Mouse (Mus musculus): ENCODE measurements around the gene Ndufs2.
A peak's percentile ranks its signal among the peaks of the same experiment; 100 is the strongest.

Ndufs2 gene

DNA sequence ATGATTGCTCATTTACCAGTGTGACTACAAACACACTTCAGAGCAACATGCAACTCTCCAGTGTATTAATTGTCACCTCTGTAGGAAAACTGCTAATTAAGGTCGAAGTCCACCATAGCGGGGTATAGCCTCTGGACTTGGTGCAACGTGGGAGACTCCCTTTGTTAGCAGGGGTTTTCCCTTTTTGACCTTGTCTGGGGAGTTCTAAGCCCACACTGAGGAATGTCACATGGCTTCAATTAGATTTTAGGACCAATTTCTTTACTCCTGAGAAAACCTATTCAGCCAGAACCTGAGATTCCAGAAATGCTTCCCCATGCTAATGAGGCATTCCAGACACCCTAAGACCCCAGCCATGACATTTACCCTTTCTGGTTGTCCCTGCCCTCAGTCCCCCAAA is 21.0 kb downstream of the Ndufs2 start:
- DNase-seq (ENCODE audit: low spot score) = no peak

DNA sequence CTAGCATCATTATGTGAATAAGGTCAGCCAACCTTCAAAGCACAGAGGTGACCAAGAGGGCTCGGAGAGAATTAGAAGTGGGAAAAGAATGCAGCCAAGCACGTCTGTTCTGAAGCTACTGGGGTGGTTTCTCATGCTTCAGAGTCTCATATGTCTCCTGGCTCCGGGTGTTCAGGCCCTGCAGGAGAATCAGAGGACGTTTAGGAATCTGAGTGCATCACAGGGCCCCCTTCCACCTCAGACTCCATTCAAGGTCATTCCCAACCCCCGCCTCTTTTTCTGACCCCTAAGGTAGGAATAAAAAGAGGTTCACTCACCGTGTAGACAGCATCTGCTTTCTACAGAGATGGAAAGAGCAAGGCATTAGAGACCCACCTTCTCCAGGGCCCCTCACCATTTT is 21.4 kb downstream of the Ndufs2 start:
- DNase-seq (ENCODE audit: low spot score) = no peak

DNA sequence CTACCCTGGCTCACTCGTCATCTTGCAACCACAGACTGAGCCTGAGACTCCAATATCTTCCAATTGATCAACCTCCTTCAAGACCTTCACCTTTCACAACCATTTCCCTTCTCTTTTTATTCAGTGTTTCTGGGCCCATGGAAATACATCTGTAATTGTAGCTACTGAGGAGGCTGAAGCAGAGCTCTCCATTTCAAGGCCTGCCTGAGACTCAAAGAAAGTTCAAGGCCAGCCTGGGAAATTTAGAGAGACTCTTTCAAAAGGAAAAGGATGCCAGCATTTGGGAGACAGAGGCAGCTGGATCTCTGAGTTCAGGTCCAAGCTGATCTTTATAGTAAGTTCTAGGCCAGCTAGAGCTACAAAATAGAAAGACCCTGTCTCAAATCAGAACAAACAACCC is 23.3 kb downstream of the Ndufs2 start:
- DNase-seq (ENCODE audit: low spot score) = no peak

DNA sequence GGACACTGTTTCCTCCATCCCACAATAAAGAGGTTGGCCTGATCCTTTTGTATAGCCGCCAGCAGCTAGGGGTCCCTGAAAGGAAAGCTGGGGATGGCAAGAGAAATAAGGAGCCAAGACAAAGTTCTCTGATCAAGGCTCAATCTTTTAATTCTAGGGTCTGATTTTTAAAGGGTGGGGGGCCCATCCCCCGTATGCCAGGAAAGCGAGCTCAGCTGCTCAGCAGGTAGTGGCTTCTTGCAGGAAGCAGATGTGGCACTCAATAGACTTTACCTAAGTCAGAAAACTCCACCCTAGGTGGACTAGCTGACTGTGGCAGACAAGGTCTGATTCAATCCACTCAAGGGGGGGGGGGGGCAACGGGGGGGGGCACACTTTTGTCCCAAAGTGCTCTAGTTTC is 24.4 kb downstream of the Ndufs2 start:
- DNase-seq (ENCODE audit: low spot score) = no peak

DNA sequence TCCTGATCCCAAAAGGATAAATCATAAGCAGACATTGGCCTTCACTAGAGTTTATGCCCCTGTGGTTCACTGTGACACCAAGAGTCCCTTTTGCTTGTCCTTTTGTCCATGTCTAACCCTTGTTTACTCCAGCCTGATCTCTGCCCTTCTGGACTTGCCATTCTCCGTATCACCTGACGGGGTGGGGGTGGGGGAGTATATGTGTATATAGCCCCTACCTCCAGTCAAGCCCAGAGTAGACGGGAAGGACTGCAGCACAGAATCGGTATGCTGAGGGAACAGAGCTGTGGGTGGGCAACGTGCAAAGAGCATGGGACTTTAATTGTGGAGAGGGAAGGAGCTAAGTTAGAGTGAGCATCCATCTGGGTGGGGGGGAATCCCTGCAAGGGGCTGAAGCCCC is 26.3 kb downstream of the Ndufs2 start, which contains the start of gene Apoa2:
Apoa2 (plus strand) TSS at position 198 of the 400 bp plus-strand sequence.
- DNase-seq (ENCODE audit: low spot score) = no peak

DNA sequence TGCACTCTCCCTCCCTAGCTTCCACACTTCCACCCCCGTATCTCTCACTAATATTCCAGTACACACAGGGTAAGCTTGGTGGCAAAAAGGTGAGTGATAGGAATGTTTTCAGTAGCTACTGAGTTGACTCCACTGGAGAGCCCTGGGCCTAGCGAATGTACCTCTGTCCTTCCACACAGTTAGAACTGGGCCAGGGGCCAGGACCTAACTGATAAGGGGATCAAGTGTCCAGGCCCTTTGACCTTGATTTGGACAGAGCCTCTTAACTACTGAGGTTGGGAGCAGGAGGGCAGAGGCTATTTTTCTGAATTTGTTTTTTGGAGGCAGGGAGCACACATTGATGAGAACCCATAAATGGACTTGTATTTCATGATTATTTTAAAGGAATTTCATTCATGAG is 27.4 kb downstream of the Ndufs2 start:
- DNase-seq (ENCODE audit: low spot score) = peak; percentile 38

DNA sequence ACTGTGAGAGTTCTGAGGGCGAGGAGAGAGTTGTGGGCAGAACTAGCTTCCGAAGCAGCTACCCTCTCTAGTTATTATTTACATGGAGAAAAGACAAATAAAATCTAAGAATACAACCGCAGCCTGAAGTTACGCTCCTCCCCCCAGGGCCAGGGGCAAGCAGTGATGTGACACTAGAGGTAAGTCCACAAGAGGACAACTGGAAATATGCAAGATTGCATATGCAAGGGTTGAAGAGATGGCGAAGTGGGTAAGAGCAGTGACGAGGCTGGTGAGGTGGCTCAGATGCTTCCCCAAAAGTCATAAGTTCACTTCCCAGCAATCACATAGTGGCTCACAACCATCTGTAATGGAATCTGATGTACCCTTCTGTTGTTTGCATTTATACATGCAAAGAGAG is 28.0 kb downstream of the Ndufs2 start:
- no peak for DNase-seq (ENCODE audit: low spot score)

DNA sequence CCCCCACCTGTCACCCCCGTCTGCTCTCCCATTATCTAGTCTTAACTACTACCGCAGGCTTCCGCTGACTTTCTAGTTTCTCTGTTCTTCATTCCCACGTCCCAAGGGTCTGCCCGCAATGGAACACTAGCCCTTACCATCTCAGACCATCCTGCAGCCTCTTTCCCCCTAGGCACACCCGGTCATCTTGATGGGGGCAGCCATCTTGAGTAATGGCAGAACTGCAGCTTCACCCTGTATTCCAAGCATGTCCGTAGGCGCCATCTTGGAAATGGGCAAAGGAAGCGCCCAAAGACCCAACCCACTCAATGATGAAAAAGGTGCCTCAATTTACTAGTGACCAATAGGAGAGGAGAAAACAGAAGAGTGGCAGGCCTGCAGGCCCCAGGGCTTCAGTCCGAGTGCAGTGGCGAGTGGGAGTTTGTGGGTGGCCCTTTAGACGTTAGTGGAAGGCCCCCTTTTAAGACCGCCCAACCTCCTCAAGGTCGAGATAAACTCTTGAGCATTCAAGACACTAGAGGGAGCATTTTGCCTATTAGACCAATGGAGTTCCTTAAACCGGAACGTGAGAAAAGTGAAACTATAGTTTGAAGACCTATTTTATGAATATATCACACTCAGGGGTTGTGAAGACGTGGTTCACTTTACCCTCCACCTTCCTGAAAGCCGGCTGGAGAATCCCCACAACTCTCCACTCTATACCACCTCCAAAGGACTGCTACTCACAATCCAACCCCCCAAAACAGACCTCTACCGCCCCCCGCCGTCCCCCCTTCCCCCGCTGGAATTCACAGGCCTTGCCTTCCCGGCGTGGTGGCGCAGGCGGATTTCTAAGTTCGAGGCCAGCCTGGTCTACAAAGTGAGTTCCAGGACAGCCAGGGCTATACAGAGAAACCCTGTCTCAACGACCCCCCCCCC is 28.7 kb downstream of the Ndufs2 start, which contains the start of gene Tomm40l:
Tomm40l (minus strand) TSS at position 277 of the 918 bp plus-strand sequence.
- DNase-seq (ENCODE audit: low spot score) = peak; percentile 83

DNA sequence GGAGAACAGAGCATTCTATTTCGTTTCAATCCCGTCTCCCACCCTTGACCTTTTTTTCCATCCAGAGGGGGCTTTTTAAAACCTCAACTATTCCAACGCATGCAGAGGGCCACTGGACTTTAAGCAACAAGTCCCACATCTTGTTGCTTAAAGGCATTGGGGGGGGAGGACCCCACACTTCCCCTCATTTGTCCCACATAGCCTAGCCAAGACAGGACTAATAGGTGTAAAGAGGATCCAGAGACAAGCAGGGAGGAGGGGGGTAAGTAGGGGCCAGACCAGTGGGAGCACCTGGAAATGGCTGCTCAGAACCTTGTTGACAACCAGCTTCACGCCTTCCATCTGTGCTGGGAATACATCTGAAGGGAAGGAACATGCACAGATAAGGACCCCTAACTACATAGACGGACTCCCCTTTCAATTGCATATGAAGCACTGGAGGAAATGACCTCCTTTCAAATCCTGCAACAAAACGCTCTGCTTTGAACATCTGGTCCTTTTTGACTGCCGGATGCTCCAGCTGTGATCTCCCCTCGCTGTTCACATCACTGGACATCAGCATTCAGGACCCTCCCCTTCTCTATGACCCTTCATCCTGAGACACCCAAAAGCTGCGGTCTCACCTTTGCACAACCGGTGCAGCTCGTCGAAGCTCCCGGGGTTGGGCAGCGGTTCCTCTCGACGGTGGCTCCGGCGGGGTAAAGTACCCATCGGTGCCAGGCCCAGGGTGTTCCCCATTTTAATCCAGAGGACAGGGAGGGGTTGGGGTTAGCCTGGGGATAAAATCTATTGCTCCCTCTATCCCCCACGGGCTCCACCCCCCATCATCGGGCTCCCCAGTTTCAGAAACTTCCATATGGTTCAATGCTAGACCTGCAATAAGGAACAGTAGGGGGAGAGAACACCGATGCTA is 29.7 kb downstream of the Ndufs2 start:
- DNase-seq (ENCODE audit: low spot score) = peak; percentile 28

DNA sequence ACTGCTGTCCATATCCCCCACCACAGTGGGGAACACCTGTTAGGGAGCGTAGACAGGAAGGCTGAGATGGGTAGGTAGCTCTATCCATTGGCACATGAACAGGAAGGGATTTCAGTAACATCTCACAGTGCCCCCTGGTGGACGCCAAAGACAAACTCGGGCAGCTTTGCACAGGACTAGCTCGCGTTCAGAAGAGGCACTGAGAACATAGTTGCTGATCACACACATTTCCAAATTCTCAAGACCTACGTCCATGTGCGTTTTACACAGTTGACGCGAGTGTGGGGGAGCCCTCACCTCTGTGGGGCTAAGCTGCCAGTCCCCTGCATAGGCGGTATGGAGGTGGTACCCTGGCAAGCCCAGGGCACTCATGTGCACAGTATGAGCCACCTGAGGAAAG is 30.3 kb downstream of the Ndufs2 start:
- peak; percentile 82 for DNase-seq (ENCODE audit: low spot score)

DNA sequence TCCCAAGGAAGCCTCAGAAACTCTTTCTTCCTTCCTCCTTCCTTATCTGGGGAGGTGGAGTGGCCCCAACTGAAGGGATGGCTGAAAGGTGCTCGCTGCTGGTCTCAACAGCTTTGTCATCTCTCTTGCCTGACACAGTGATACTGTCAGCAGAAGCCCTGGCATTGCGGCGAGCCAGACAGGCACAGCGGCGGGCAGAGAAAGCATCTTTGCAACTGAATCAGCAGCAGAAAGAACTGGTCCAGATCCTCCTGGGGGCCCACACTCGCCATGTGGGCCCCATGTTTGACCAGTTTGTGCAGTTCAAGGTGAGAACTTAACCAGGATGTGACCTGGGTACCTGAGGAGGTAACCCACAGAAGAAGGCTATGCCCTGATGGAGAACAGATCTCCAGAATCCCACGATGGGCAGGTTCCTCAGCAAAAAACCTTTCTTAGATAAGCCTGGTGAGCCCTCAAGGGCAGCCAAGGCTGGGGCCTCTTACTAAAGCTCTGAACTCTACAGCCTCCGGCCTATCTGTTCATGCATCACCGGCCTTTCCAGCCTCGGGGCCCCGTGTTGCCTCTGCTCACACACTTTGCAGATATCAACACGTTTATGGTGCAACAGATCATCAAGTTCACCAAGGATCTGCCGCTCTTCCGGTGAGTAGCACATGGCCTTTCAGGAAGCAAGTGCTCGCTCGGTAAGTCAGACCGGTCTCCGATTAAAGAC is 34.8 kb downstream of the Ndufs2 start:
- no peak for DNase-seq (ENCODE audit: low spot score)

DNA sequence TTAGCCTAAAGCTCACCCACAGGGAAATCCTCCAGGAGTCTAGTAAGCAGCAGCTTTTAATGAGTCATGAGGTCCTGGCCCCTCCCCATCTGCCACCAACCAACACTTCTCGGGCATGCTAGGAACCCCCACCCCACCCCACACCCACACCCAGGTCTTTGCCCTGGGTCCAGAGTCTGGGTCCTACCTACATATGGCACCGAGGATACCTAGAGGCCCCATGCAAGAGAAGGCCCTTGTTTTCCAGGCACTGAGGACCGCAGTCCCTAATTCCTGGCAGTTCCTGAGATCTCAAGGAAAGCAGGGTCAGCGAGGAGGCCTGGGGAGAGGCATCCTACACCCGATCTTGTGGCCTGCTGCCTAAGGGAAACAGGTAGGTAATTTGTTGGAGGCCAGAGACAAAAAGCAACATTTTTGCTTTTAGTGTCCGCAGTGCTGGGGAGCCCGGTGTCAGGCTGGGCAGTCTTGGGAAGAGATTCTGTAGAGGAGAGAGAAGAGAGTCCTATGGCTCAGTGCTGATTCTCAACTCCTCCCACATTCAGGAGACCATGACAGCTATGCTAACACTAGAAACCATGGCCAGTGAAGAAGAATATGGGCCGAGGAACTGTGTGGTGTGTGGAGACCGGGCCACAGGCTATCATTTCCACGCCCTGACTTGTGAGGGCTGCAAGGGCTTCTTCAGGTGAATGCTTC is 37.2 kb downstream of the Ndufs2 start, which contains the start of gene Nr1i3:
Nr1i3 (plus strand) TSS at position 170 of the 696 bp plus-strand sequence.
- DNase-seq (ENCODE audit: low spot score) = no peak

DNA sequence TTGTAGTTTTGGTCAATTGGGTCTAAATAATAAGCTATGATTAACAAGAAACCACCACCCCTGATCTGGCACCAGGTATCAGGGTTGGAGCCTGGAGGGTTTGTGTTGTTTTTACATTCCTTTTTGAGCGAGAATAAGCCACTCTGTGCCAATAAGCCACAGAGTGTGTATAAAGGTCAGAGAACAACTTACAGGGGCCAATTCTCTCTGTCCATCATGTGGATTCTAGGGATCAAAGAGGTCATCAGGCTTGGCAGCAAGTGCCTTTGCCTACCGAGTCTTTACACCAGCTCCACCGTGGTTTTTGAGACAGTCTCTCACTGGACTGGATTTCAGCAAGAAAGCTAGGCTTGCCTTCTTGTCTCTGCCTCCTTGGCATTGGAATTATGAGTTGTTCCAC is 38.3 kb downstream of the Ndufs2 start:
- DNase-seq (ENCODE audit: low spot score) = no peak

DNA sequence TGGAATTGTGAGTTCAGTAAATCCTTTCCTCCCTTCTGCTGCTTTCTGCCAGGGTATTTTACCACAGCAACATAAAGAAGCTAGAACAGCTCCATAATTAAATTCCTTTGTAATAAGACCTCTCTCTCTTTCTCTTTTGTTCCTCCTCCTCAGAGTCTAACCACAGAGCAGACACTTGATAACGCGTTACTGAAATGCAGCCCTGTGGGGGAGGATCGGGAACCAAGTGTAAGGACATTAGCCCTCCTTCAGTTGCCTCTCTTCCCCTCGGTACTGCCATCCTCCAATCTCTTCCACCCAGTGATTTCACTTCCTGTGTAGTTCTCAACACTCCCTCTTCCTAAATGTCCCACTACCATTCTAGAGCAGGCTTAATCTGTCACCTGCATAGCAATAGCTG is 41.8 kb downstream of the Ndufs2 start:
- DNase-seq (ENCODE audit: low spot score) = no peak

DNA sequence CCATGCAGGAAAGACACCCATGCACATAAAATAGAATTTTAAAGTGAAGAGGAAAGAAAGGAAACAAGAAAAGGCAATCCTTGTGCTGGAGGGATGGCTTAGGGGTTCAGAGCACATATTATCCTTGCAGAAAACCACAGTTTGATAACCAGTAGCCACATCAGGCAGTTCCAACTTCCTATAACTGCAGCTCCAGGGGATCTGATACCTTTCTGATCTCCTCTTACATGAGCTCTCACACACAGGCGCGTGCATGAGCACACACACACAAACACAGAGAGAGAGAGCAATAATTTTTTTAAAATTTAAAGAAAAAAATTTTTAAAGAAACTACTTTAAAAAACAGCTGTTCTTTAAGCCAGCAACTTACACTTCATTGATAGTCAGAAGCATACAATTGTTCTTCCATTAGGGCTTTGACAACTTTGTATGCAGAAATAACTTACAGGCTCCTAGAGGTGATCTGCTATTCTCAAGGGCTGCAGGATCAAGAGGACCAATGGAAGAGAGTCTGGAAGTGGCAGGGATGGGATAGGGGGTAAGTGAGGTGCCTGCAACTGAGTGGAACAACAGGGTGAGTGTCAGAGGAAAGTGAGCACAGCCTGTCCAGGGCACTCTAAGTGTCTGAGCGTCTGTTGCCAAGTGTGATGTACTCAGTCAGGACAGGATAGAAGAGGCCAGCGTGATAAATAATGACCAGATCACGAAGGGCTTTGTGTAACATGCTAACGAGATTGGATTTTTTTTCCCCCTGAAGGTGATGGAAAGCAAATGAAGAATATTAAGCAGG is 45.3 kb downstream of the Ndufs2 start:
- no peak for DNase-seq (ENCODE audit: low spot score)

DNA sequence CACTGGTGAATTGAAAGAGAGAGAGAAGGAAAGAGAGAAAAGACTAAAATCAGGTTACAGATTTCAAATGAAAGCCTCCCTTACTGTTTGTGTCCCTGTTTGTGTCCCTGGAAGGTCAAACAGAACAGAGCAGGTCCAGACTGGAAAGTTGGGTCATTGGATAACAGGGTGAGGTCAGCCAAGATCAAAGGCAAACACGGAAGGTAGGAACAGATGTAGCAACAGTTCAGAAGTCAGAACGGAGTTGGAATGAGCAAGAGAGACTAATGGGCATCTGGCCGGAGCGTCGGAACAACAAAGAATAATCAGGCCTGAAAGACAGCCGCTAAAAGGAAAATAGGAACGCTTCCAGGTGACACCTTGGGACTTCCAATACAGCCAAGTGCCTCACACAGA is 46.9 kb downstream of the Ndufs2 start:
- no peak for DNase-seq (ENCODE audit: low spot score)

DNA sequence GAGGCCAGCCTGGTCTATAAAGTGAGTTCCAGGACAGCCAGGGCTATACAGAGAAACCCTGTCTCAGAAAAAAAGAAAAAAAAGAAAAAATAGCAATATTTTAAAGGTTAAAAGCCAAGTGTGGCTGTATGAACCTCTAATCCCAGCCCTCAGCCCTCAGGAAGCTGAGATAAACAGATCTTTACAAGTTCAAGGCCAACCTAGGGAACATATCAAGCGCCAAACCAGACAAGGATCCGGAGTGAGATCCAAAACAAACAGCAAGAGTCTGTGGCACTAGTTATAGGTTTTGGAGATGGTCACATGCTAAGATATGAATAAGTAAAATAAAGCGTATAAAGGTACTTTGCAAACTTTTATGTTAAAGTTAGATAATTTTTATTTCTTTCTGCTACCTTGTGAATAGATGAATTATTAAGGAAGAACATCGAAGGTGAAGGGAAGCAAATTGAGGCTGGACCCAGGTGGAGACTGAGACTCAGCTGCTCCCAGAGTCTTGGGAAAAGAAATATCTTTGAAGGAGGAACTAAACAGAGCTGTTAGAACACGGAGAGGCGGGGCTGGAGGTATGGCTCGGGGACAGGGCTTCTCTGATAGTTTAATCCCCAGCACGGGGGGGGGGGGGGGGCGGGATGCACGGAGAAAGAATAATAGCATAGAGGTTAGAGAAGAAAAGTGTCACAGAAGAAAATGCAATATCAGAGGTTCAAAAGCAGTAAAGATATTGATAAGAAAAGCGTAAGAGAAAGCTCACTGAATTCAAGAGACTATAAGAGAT is 47.5 kb downstream of the Ndufs2 start:
- DNase-seq (ENCODE audit: low spot score) = no peak

DNA sequence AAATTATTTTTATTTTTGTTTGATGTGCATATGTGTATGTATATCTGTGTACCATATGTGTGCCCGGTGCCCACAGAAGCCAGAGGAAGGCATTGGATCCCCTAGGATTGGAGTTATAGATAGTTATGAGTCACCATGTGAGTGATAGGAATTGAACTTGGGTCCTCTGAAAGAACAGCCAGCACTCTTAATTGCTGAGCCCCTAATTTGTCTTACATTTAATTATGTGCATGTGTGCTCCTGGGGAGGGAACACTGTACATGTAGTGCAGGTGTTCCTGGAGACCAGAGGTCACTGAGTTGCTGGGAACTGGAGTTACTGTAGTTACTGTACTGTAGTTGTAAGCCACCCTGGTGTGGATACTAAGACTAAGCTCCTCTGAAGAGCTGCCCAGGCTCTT is 50.4 kb downstream of the Ndufs2 start:
- no peak for DNase-seq (ENCODE audit: low spot score)

DNA sequence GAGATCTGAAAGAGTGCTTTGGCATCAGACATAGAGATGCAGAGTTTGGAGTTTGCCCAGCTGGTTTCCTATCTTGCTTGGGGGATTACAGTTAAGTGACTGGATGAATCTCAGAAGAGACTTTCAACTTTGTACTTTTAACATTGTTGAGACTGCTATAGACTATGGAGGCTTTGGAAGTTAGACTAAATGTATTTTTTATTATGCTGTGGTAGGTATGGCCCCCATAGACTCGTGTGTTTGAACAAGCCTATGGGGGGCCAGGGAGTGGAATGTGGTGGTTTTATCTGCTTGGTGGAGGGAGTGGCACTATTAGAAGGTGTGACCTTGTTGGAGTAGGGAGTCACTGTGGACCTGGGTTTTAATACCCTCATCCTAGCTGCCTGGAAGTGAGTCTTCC is 51.7 kb downstream of the Ndufs2 start:
- no peak for DNase-seq (ENCODE audit: low spot score)

DNA sequence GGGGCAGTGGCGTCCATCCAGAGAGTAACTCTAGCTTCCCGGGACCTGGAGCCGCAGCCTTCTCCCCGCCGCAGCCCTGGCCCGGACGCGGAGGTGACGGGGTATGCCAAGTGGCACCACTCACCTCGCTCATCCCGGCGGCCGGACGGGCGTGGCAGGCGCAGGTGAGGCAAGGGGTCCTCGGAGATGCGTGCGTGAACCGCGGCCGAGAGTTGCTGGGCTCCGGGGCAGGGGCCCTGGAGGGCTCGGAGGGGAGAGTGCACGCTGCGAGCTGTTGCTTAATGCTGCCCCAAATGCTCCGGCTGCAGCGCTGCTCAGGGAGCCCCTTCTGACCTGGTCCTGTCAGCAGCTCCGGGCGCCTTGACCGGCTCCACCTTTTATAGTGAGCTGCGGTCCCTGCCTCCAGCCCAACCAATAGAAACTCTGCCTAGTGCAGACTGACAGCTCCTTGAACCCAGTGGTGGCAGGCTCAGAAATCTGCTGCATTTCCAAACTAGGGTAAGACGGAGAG is 55.2 kb downstream of the Ndufs2 start, which contains the start of gene Pcp4l1:
Pcp4l1 (minus strand) TSS at position 382 of the 511 bp plus-strand sequence.
- DNase-seq (ENCODE audit: low spot score) = peak; percentile 68

All from ovary, postnatal 36 days (tissue).